Mouse (Mus musculus) left cerebral cortex, postnatal 10 days (tissue): ENCODE results near the gene Trpc4ap. TPM values are rescaled to one million over a fixed set of nuclear protein-coding genes. Genes with fewer than 3 reads are reported as not detected.

Source experiments
- DNase-seq, 2 experiments: peaks; one replicate each; pipeline ENCODE4 v3.0.0; 2021 to 2022; ENCODE audit warnings: low spot score in 2 of 2, mixed read lengths in 1 of 2; ENCODE audit errors: extremely low spot score in 1 of 2
- intact Hi-C: fragments of 180-260 bp; cut with DNase I; formaldehyde crosslinking; loops from one replicate; pipeline ENCODE4 v1.15.1; 2025
- microRNA-seq: library from miRNA; unstranded; fragments of <30 nt; microRNA quantifications from one replicate; pipeline ENCODE4 v1.2.0, GENCODE M21; 2022
- total RNA-seq, 2 experiments: library from RNA; stranded (reverse); gene quantifications; 2 replicates each; pipeline ENCODE4 v1.2.3; 2021

Trpc4ap gene
- total RNA-seq, 2 experiments from 2014 or later: 135 TPM

DNA sequence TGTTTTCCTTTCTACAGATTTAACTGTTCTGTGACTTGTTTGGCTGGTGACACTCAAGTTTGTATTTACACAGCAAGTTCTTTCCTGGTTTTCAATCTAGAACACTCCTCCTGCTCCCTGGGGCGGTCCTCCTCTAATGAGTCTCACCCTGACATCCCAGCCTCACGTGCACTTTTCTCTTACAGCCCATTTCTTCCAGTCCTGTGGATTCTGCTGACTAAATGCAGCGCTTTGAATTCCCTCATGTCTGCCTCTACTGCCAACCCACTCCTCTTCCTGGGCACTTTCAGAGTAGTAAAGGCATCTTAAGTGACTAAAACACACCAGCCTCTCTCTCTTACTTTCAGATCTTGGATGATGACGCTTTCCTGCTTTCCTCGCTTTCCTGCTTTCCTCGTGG, 100.5 kb downstream of the Trpc4ap start:
- intact Hi-C loops: no loop called here
- no peak for DNase-seq

DNA sequence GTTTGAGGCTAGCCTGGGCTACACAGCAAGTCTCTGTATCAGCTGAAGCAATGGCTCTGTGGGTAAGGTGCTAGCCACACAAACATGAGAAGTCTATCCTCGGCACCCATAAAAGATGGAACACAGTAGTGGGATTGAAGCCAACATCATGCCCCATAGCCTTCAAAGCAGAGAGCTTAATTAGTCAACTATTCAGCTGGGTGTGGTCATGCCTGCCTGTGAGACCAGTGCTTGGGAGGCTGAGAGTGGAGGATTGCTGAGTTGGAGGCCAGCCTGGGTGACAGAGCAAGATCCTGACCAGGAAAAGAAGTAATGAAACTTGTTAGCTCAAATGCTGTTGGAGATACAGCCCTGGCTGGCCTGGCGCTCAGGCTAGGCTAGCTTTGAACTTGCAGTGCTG, 101.3 kb downstream of the Trpc4ap start:
- intact Hi-C loops: no loop called here
- no peak for DNase-seq

DNA sequence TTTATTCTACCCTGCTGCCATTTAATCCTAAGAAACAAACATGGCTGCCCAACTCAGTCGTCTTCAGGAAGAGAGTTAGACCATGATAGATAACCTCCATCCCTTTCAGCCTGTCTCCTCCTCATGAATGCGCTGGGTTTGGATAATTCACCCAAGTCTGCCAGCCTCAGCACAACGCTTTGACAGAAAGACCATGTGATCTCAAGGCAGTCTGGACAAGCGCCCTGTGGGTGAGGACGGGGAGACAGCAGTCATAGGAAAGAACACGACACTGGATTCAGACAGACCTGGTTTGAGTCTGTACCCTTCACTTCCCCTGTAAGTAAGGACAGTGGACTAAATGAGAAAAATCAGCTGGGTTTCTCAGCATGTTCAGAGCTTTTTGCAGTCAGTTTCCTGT, 102.7 kb downstream of the Trpc4ap start:
- intact Hi-C loops: no loop called here
- DNase-seq: no peak

DNA sequence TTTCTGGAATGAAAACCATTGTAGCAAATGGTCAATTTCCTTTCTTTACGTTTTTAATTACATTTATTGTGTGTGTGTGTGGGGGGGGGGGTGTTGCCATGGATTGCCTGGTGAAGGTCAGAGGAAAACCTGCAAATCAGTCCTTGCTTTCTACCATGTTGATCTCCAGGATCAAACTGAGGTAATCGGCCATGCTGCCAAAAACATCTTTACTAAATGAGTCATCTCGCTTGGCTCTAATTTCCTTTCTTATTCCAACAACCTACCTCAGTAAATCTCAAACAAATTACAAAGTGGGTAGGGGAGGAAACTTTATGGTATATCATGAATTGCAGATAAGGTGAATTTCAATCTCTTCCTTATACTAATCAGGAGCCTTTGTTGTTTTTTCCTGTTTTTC, 104.0 kb downstream of the Trpc4ap start:
- intact Hi-C loops: no loop called here
- DNase-seq: no peak

DNA sequence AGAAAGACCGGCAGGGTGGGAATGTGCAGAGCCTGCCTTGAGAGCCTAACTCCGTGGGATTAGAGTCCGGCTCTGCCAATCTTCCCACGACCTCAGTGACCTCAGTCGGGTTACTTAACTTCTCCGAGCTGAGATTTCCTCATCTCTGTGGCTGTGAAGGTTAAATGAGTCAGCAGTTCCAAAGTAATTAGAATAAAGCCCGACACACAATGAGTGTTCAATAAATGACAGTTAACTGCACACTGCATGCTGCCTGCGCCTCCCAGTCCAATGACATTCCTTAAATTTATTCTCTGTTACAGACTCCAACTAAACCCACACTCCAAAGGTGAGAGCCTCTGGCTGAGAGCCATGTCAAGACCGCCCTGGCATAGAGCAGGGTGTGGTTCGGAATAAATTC, 106.7 kb downstream of the Trpc4ap start:
- intact Hi-C loops: no loop called here
- no peak for DNase-seq

DNA sequence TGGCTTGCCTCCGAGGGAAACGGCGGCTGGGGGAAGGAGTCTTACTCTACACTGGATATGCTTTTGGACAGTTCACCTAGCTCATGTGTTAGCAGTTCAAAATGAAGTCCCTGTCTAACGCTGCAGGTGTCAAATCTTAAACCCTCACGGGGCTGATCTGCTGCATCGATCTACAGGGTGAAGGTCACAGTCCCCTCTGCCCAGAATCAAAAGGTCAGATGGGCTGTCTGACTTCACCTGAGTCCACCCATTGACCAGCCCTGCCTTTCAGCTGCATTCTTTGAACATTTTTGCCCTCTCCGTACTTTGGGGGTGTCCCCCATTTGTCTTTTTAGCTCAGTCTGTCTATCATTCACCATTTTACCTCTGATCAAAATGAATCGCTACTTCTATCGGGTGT, 107.1 kb downstream of the Trpc4ap start:
- intact Hi-C loops: no loop called here
- no peak for DNase-seq

Small RNA genes lying within 50 kb of the gene (microRNA-seq; reads per million reads assigned to microRNA genes)
- gene Mir499: 17.2 reads per million, percentile 37 among the genes with 10 or more reads in this experiment

Other genes starting within 250 kb of the Trpc4ap start
- 10 to 100 TPM; 65.3 to 66.4 TPM for gene Ncoa6, start 218.5 kb downstream of the Trpc4ap start, total RNA-seq
- 10 to 100 TPM; 41.0 to 42.9 TPM for gene Acss2, start 174.4 kb downstream of the Trpc4ap start, total RNA-seq
- gene Ggt7, start 174.1 kb downstream of the Trpc4ap start, total RNA-seq: 100 to 1,000 TPM; 109 to 111 TPM
- 10 to 100 TPM; 13.5 to 16.4 TPM for gene Gss, start 99.6 kb downstream of the Trpc4ap start, total RNA-seq
- gene Myh7b, start 81.2 kb downstream of the Trpc4ap start, total RNA-seq: 1 to 10 TPM; 3.4 to 3.9 TPM
- gene Edem2, start 37.1 kb upstream of the Trpc4ap start, total RNA-seq: 10 to 100 TPM; 19.2 to 19.8 TPM
- gene Gm17581, start 43.5 kb upstream of the Trpc4ap start, total RNA-seq: not detected
- gene Procr, start 58.7 kb upstream of the Trpc4ap start, total RNA-seq: 1 to 10 TPM; 2.3 to 3.0 TPM
- gene Mmp24, start 83.0 kb upstream of the Trpc4ap start, total RNA-seq: 10 to 100 TPM; 63.7 to 75.3 TPM
- 10 to 100 TPM; 36.8 to 39.4 TPM for gene BC029722, start 127.0 kb upstream of the Trpc4ap start, total RNA-seq
- 10 to 100 TPM; 76.0 to 87.8 TPM for gene Eif6, start 134.5 kb upstream of the Trpc4ap start, total RNA-seq
- not detected for gene Fam83c, start 142.5 kb upstream of the Trpc4ap start, total RNA-seq
- gene Uqcc1, start 237.9 kb upstream of the Trpc4ap start, total RNA-seq: 10 to 100 TPM; 51.8 to 52.9 TPM
- gene Gm15557, start 248.3 kb upstream of the Trpc4ap start, total RNA-seq: not detected